Mouse (Mus musculus) forebrain, embryonic 12.5 days (tissue): ENCODE results near the gene Slc22a16. TPM values are rescaled to one million over a fixed set of nuclear protein-coding genes. Genes with fewer than 3 reads are reported as not detected.
"Not testable (repeated sequence)": the region's sequence is repeated elsewhere in the genome, so short reads cannot be mapped to it uniquely, and the experiment has no call there.

Experiments
- ATAC-seq: fragments of 200-750 bp; cut with Nextera tagmentation; 2 replicates; pipeline ENCODE4 v1.8.0; 2017; ENCODE audit warnings: moderate TSS enrichment; ENCODE audit not compliant: low FRiP score
- H3K27ac ChIP-seq: fragments of 300-500 bp; sonication (generic); 2 replicates; pipeline ENCODE4 v1.5.1; 2016; ENCODE audit warnings: mild to moderate bottlenecking
- H3K27me3 ChIP-seq: fragments of 300-500 bp; sonication (generic); 2 replicates; pipeline ENCODE4 v1.6.1; 2016; ENCODE audit warnings: mild to moderate bottlenecking
- H3K36me3 ChIP-seq: fragments of 300-500 bp; sonication (generic); replicated peaks from 2 replicates; pipeline ENCODE4 v1.6.1; 2016; ENCODE audit warnings: mild to moderate bottlenecking
- H3K4me1 ChIP-seq: fragments of 300-500 bp; sonication (generic); 2 replicates; pipeline ENCODE4 v1.6.1; 2016
- H3K4me2 ChIP-seq: fragments of 300-500 bp; sonication (generic); 2 replicates; pipeline ENCODE4 v1.6.1; 2016; ENCODE audit warnings: mild to moderate bottlenecking, moderate library complexity
- H3K4me3 ChIP-seq: fragments of 300-500 bp; sonication (generic); replicated peaks from 2 replicates; pipeline ENCODE4 v1.5.1; 2016; ENCODE audit warnings: mild to moderate bottlenecking
- H3K9ac ChIP-seq: fragments of 300-500 bp; sonication (generic); 2 replicates; pipeline ENCODE4 v1.6.1; 2016; ENCODE audit warnings: mild to moderate bottlenecking
- H3K9me3 ChIP-seq: fragments of 300-500 bp; sonication (generic); 2 replicates; pipeline ENCODE4 v1.6.1; 2016
- WGBS: fragments of 180-500 bp; shearing (Covaris S2); methylation state at CpG from one replicate; pipeline ENCODE4 v1.1.7; 2016; 5-methylcytosine and 5-hydroxymethylcytosine counted together
- polyA plus RNA-seq: library from polyadenylated mRNA; unstranded; fragments of >200 nt; fragmentation: Nextera tagmentation; extraction: Ambion mirVana; gene quantifications from 2 replicates; pipeline ENCODE4 v1.2.1, GENCODE M21; 2016

The Slc22a16 gene
- polyA plus RNA-seq, 1 experiment from 2014 or later: not detected

DNA sequence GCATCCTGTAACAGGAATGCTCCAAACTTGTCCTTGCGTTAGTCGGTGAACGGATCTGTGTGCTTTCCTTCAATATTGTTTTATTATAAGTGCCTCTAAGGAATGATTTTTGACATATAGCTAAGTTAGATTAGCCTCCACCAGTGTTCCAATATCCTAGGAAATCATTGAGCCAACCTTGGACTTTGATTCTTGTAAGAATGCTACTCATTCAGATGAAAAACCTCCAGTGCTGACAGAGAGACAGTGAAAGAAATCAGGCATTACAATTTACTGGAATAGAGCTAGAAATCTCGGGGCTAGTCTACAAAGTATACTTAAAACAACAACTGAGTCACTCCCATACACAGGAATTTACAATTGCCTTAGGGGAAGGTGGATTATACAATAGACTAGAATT is 37.5 kb upstream of the Slc22a16 start:
- not testable (repeated sequence) for H3K27ac ChIP-seq, H3K36me3 ChIP-seq

GRCm38 (mm10) chr10:40541351-40541750 is 28.8 kb upstream of the Slc22a16 start:
- Histone ChIP-seq H3K9me3 (no peaks in the 10 kb centered on the region), H3K9ac (no peak overlapping the region), H3K4me2 (no peak overlapping the region), H3K4me3 (no peak overlapping the region), H3K36me3 (no peaks in the 10 kb centered on the region), H3K27ac (no peak overlapping the region), H3K27me3 (no peaks in the 10 kb centered on the region), H3K4me1 (no peaks in the 10 kb centered on the region)
- WGBS: 87% methylated on average over 6 of the region's 6 CpGs
- ATAC-seq: no peak

More for the DNA sequence above, 37.5 kb upstream of the Slc22a16 start:
- not testable (repeated sequence) for H3K4me2 ChIP-seq, H3K4me3 ChIP-seq, H3K27me3 ChIP-seq, ATAC-seq, H3K9ac ChIP-seq, H3K9me3 ChIP-seq, H3K4me1 ChIP-seq
- 91% methylated on average over 4 of the region's 4 CpGs for WGBS

GRCm38 (mm10) chr10:40549317-40549716 is 20.8 kb upstream of the Slc22a16 start:
- H3K36me3 ChIP-seq: no peaks in the 10 kb centered on the region
- no peaks in the 10 kb centered on the region for H3K9me3 ChIP-seq
- no peak overlapping the region for H3K9ac ChIP-seq
- no peaks in the 10 kb centered on the region for H3K27me3 ChIP-seq
- no peak overlapping the region for H3K4me3 ChIP-seq
- H3K4me1 ChIP-seq: no peaks in the 10 kb centered on the region
- H3K27ac ChIP-seq: no peak overlapping the region
- WGBS: 64% methylated on average over 2 of the region's 2 CpGs
- ATAC-seq: no peak
- H3K4me2 ChIP-seq: no peak overlapping the region

DNA sequence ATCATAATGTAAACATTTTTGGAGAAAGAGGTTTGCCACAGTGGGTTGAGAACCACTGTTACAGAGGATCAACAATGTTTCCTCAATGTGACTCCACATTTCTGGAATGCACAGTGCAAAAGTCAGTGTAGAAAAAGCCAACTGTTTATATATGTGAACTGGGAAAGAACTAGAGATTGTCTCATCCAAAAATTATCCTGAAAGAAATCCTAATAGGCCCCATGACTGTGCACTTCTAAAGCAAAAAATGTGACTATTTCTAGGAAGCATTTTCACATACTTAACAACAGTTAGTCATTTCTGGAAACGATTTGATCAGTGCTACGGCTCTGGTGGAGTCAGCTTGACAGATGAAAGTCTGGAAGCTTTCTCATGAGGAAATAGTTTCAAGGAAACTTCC is 18.3 kb upstream of the Slc22a16 start:
- ATAC-seq: no peak
- H3K9me3 ChIP-seq: no peaks in the 10 kb centered on the region
- H3K27me3 ChIP-seq: no peaks in the 10 kb centered on the region
- H3K9ac ChIP-seq: no peak overlapping the region
- H3K36me3 ChIP-seq: no peaks in the 10 kb centered on the region
- H3K4me1 ChIP-seq: no peaks in the 10 kb centered on the region
- no peak overlapping the region for H3K4me3 ChIP-seq
- 80% methylated on average over 2 of the region's 2 CpGs for WGBS
- H3K4me2 ChIP-seq: no peak overlapping the region
- H3K27ac ChIP-seq: no peak overlapping the region

DNA sequence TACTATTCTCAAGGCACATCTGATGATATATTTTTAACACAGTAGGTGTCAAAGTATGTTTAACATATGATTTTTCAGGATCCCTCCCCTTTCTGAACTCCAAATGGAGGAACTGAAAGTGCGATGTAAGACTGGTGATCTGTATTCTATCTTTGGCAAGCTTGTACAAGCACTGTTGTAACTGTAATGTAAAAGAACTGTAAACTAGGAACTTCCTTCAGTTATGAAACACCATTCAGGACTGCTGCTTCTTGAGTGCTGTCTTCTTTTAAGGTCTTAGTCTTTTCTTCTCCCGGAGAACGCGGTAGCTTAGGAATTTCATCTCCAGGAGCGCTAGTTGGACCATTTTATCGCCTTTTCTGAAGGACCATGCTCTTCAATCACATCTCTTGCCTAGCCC is 4.4 kb upstream of the Slc22a16 start:
- 98% methylated on average over 6 of the region's 6 CpGs for WGBS
- not testable (repeated sequence) for ATAC-seq, H3K36me3 ChIP-seq, H3K4me3 ChIP-seq, H3K9ac ChIP-seq, H3K27me3 ChIP-seq, H3K4me1 ChIP-seq, H3K9me3 ChIP-seq, H3K4me2 ChIP-seq, H3K27ac ChIP-seq

DNA sequence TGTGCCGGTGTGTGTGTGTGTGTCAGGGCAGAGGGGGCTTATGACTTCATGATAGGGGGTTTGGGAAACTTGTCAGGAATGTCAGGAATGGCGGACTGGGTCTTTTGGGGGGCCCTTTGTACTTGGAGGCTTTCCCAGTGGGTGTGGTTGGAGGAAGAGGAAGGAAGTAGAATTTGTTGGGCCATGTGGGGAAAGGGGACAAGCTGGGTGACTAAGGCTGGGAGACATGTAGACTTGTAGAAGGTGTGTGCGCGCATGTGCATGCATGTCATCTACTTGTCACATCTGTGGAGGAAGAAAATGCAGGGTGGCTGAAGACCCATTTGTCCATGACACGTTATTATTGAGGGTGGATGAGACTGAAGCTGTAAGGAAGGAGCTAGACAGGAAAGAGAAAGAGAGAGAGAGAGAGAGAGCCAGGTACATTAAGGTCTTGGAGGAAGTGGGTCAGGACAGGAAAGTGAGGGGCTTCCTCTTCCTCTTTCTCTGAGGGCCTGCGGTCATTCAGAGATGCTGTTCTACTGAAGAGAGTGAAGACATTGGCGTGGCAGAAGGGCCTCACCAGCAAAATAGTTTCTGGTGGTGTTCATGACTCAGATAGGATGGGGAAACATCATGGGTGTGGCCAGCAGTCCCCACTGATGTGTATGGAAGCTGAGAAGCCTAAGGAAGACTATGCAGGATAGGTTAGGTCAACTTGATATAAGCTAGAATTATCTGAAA is 5.9 kb downstream of the Slc22a16 start:
- Histone ChIP-seq H3K4me3 (no peak overlapping the region), H3K36me3 (no peaks in the 10 kb centered on the region), H3K9me3 (no peaks in the 10 kb centered on the region), H3K4me1 (no peaks in the 10 kb centered on the region), H3K27ac (no peak overlapping the region), H3K4me2 (no peak overlapping the region), H3K9ac (no peak overlapping the region), H3K27me3 (no peaks in the 10 kb centered on the region)
- no peak for ATAC-seq
- 86% methylated on average over 7 of the region's 7 CpGs for WGBS

DNA sequence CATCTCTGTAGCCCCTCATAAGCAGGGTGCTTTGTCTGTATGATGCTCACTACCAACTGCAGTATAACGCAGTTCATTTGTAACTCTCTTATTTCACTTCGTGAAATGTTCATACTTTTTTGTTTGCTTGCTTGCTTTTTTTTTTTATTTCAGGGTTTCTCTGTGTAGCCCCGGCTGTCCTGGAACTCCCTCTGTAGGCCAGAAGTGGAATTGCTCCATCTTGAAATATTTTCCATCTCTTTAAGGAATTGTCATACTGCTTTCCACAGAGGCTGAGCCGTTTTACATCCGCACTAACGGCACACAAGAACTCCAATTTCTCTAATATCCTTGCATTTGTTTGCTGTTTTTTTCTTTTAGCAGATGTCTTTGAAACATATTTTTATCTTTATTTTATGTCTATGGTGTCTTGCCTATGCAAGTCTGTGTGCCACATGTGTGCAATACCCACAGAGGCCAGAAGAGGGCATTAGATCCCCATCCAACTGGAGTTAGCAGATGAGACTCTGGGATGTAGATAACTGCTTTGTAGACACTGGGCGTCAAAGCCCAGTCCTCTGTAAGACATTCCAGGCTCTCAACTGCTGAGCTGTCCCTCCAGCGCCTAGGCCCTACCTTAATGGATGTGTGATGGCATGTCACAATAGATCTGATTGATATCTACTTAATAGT is 13.6 kb downstream of the Slc22a16 start:
- H3K27me3 ChIP-seq: no peaks in the 10 kb centered on the region
- H3K27ac ChIP-seq: no peak overlapping the region
- WGBS: 82% methylated on average over 8 of the region's 8 CpGs
- no peak overlapping the region for H3K9ac ChIP-seq
- 0 out of 2 replicates have a peak, but pooled peaks cover 3% of the 10 kb centered on the region for H3K9me3 ChIP-seq
- H3K4me3 ChIP-seq: no peak overlapping the region
- H3K36me3 ChIP-seq: no peaks in the 10 kb centered on the region
- H3K4me1 ChIP-seq: no peaks in the 10 kb centered on the region
- no peak for ATAC-seq
- no peak overlapping the region for H3K4me2 ChIP-seq

- H3K4me2 ChIP-seq: no peak overlapping the region
- H3K36me3 ChIP-seq: no peaks in the 10 kb centered on the region
- H3K9me3 ChIP-seq: no peaks in the 10 kb centered on the region
- H3K27ac ChIP-seq: no peak overlapping the region
- 80% methylated on average over 7 of the region's 7 CpGs for WGBS
- no peak overlapping the region for H3K9ac ChIP-seq
- H3K4me3 ChIP-seq: no peak overlapping the region
- no peaks in the 10 kb centered on the region for H3K4me1 ChIP-seq
- H3K27me3 ChIP-seq: no peaks in the 10 kb centered on the region
- no peak for ATAC-seq
Measured at GRCm38 (mm10) chr10:40592186-40592585, 22.1 kb downstream of the Slc22a16 start.

DNA sequence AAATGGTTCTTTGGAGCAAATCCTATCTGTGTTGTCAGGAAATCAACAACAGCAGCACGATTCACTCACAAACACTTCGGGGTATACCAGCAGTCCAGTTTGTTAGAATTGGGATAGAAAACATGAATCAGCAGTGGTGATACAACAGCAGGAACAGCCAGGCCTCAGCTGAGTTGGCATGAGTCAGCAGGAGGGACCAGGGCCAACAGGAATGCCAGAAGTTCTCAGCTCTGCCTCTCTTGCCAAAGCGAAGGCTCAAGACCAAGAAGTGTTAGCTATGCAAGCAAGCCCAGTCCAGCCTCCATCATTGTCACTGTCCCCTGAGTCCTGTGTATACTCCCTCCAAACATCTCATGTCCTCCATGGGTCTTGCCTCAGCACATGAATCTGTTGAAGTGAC is 27.0 kb downstream of the Slc22a16 start:
- H3K9me3 ChIP-seq: no peaks in the 10 kb centered on the region
- no peak overlapping the region for H3K27ac ChIP-seq
- no peaks in the 10 kb centered on the region for H3K4me1 ChIP-seq
- no peak overlapping the region for H3K4me2 ChIP-seq
- H3K36me3 ChIP-seq: no peaks in the 10 kb centered on the region
- no peak for ATAC-seq
- H3K4me3 ChIP-seq: no peak overlapping the region
- 93% methylated on average over 3 of the region's 3 CpGs for WGBS
- no peak overlapping the region for H3K9ac ChIP-seq
- no peaks in the 10 kb centered on the region for H3K27me3 ChIP-seq

DNA sequence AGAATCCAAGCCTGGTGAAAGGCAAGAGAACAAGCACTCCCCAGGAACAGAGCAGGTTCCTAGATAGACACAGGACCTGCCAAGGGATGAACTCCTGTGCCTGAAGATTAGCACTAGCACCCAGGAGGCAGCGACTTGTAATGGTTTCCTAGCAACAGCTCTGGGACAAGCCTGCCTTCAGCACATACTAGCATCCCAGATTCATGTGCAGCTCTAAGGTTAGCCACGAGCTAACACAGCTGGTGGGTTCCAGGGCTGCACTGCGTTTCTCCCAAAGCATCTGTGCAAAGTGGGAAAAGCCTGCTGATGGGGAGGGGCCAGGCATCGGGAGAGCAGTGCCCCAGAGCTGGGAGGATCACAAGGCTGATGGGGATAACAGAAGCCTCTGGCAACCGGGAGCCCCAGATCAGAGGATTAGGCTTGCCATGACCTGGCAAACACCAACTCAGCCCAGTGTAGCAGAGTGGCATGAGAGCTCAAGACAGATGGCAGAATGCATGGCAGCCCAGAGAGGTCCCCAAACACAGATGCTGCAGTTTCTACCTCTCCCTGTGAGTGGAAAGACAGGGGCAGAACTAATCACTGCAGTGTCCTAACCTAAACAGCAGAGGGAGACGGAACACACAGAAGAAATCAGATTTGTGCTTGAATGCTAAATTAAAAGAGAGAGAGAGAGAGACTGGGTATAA is 34.7 kb downstream of the Slc22a16 start:
- no peak overlapping the region for H3K27ac ChIP-seq
- H3K36me3 ChIP-seq: no peaks in the 10 kb centered on the region
- H3K4me1 ChIP-seq: no peaks in the 10 kb centered on the region
- no peak for ATAC-seq
- H3K9ac ChIP-seq: no peak overlapping the region
- H3K4me2 ChIP-seq: no peak overlapping the region
- H3K4me3 ChIP-seq: no peak overlapping the region
- 0 out of 2 replicates have a peak, but pooled peaks cover 4% of the 10 kb centered on the region for H3K9me3 ChIP-seq
- no peaks in the 10 kb centered on the region for H3K27me3 ChIP-seq
- WGBS: 60% methylated on average over 6 of the region's 6 CpGs

GRCm38 (mm10) chr10:40617973-40618372 is 47.8 kb downstream of the Slc22a16 start:
- no peak for ATAC-seq
- H3K4me1 ChIP-seq: no peaks in the 10 kb centered on the region
- H3K9me3 ChIP-seq: no peaks in the 10 kb centered on the region
- H3K9ac ChIP-seq: no peak overlapping the region
- no peaks in the 10 kb centered on the region for H3K27me3 ChIP-seq
- no peak overlapping the region for H3K27ac ChIP-seq
- no peaks in the 10 kb centered on the region for H3K36me3 ChIP-seq
- no peak overlapping the region for H3K4me2 ChIP-seq
- no peak overlapping the region for H3K4me3 ChIP-seq

DNA sequence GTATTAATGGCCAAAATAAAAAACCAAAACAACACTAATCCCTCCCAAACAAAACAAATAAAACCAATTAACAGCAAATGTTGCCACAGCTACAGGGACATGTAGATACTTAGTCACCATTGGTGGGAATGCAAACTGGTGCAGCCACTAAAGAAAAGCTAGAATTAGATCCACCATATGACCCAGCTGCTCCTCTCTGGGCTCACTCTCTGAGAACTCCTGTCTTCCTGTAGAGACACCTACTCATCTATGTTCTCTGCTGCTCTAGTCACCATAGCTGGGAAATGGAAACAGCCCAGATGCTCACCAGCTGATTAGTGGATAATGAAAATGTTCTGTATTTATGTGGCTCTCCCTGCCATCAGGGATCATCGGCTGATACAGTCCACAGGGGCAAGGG is 49.6 kb downstream of the Slc22a16 start:
- Histone ChIP-seq H3K9ac (no peak overlapping the region), H3K4me1 (no peaks in the 10 kb centered on the region), H3K27ac (no peak overlapping the region), H3K9me3 (no peaks in the 10 kb centered on the region), H3K36me3 (no peaks in the 10 kb centered on the region), H3K27me3 (no peaks in the 10 kb centered on the region), H3K4me3 (no peak overlapping the region), H3K4me2 (no peak overlapping the region)
- 85% methylated on average over 1 of the region's 1 CpGs for WGBS
- no peak for ATAC-seq
